Mouse (Mus musculus) CH12.LX (cell line): ENCODE measurements at regions not wholly inside any gene's neighbourhood (a gene's known extent, or its start where the extent isn't known, plus 50 kb on each side); places are given as distances from the start of the nearest gene placed in this dataset.

ENCODE experiments used
- DNase-seq: peaks from one replicate; pipeline ENCODE4 v3.0.0-alpha.2; 2013; ENCODE audit errors: extremely low read depth
- H3K27ac ChIP-seq: 2 replicates; pipeline ENCODE4 v1.5.1; 2012; ENCODE audit warnings: low read depth, mild to moderate bottlenecking, control low read depth, moderate library complexity; ENCODE audit not compliant: insufficient read depth
- H3K27me3 ChIP-seq: replicated peaks from 2 replicates; pipeline ENCODE3; 2012; ENCODE audit warnings: inconsistent platforms
- H3K36me3 ChIP-seq, 2 experiments: replicated peaks in 1 of 2; 2 replicates each; pipeline versions ENCODE3 to v1.6.1; 2012; ENCODE audit warnings: inconsistent platforms in 1 of 2, low read length in 1 of 2, mild to moderate bottlenecking in 1 of 2, mixed read lengths in 1 of 2, moderate library complexity in 1 of 2; ENCODE audit not compliant: control insufficient read depth in 1 of 2, insufficient read depth in 1 of 2
- H3K4me1 ChIP-seq, 2 experiments: 2 replicates each; pipeline ENCODE4 v1.6.1; 2012; ENCODE audit warnings: inconsistent platforms in 1 of 2, moderate library complexity in 1 of 2; ENCODE audit not compliant: insufficient read depth in 2 of 2, control insufficient read depth in 1 of 2
- H3K4me2 ChIP-seq: 2 replicates; pipeline ENCODE4 v1.6.1; 2012; ENCODE audit warnings: low read depth, mild to moderate bottlenecking, control low read depth; ENCODE audit not compliant: poor library complexity, insufficient read depth, severe bottlenecking
- H3K4me3 ChIP-seq, 3 experiments: fragments of 150-350 bp in 1 of 3; sonication (generic) in 1 of 3; replicated peaks in 1 of 3; 2 replicates each; pipeline versions ENCODE3 to v1.5.1; 2011 to 2012; ENCODE audit warnings: low read depth in 2 of 3, low read length in 2 of 3, mild to moderate bottlenecking in 2 of 3, moderate library complexity in 2 of 3, control low read depth in 1 of 3, improper control_type of control experiment in 1 of 3, inconsistent platforms in 1 of 3, mixed read lengths in 1 of 3; ENCODE audit not compliant: poor library complexity in 1 of 3
- H3K79me2 ChIP-seq: replicated peaks from 2 replicates; pipeline ENCODE4 v1.6.1; 2012; ENCODE audit warnings: mild to moderate bottlenecking, moderate library complexity; ENCODE audit not compliant: control insufficient read depth, poor library complexity, insufficient read depth, severe bottlenecking; ENCODE audit errors: extremely low read depth
- H3K9ac ChIP-seq: 2 replicates; pipeline ENCODE4 v1.6.1; 2012; ENCODE audit warnings: low read depth, mild to moderate bottlenecking, control low read depth, moderate library complexity; ENCODE audit not compliant: insufficient read depth
- H3K9me3 ChIP-seq: replicated peaks from 2 replicates; pipeline ENCODE3; 2012; ENCODE audit warnings: low read length, inconsistent platforms, mixed read lengths
- BHLHE40 ChIP-seq: IDR thresholded peaks from 2 replicates; pipeline ENCODE4 v1.6.1; 2011; ENCODE audit warnings: mild to moderate bottlenecking, low read depth, low read length, improper control_type of control experiment
- E2F4 ChIP-seq: IDR thresholded peaks from 2 replicates; pipeline ENCODE4 v1.6.1; 2011; ENCODE audit warnings: low read depth, low read length, improper control_type of control experiment; ENCODE audit not compliant: insufficient replicate concordance
- GABPA ChIP-seq: IDR thresholded peaks from 2 replicates; pipeline ENCODE4 v1.6.1; 2012; ENCODE audit warnings: low read depth, low read length, improper control_type of control experiment, inconsistent platforms; ENCODE audit not compliant: insufficient replicate concordance
- HCFC1 ChIP-seq: IDR thresholded peaks from 2 replicates; pipeline ENCODE4 v1.6.1; 2012; ENCODE audit warnings: low read depth, mild to moderate bottlenecking, inconsistent platforms, low read length, improper control_type of control experiment
- KAT2A ChIP-seq: IDR thresholded peaks from 2 replicates; pipeline ENCODE4 v1.6.1; 2012; ENCODE audit warnings: low read length, improper control_type of control experiment, inconsistent platforms; ENCODE audit not compliant: insufficient replicate concordance
- MAFK ChIP-seq: IDR thresholded peaks from 2 replicates; pipeline ENCODE4 v1.6.1; 2011; ENCODE audit warnings: low read length, improper control_type of control experiment; ENCODE audit not compliant: insufficient replicate concordance
- MEF2A ChIP-seq: IDR thresholded peaks from 2 replicates; pipeline ENCODE4 v1.6.1; 2014; ENCODE audit warnings: low read depth, mild to moderate bottlenecking, inconsistent platforms, low read length, improper control_type of control experiment, borderline replicate concordance
- MXI1 ChIP-seq: IDR thresholded peaks from 2 replicates; pipeline ENCODE4 v1.6.1; 2011; ENCODE audit warnings: mild to moderate bottlenecking, low read depth, low read length, improper control_type of control experiment
- NELFE ChIP-seq: IDR thresholded peaks from 2 replicates; pipeline ENCODE4 v1.6.1; 2011; ENCODE audit warnings: low read depth, low read length, improper control_type of control experiment
- NRF1 ChIP-seq: IDR thresholded peaks from 2 replicates; pipeline ENCODE4 v1.6.1; 2014; ENCODE audit warnings: low read depth, mild to moderate bottlenecking, inconsistent platforms, low read length, improper control_type of control experiment, moderate library complexity
- PAX5 ChIP-seq: IDR thresholded peaks from 2 replicates; pipeline ENCODE4 v1.6.1; 2012; ENCODE audit warnings: low read length, inconsistent platforms, mixed read lengths
- POLR2A ChIP-seq: IDR thresholded peaks from 2 replicates; pipeline ENCODE4 v1.6.1; 2011; ENCODE audit warnings: low read depth, mild to moderate bottlenecking, improper control_type of control experiment, low read length
- POLR2AphosphoS2 ChIP-seq: IDR thresholded peaks from 2 replicates; pipeline ENCODE4 v1.6.1; 2011; ENCODE audit warnings: low read depth, low read length, improper control_type of control experiment
- RAD21 ChIP-seq: IDR thresholded peaks from 2 replicates; pipeline ENCODE4 v1.6.1; 2011; ENCODE audit warnings: low read depth, mild to moderate bottlenecking, low read length, improper control_type of control experiment, moderate library complexity
- SMC3 ChIP-seq: IDR thresholded peaks from 2 replicates; pipeline ENCODE4 v1.6.1; 2011; ENCODE audit warnings: low read depth, low read length, improper control_type of control experiment
- TBP ChIP-seq: conservative IDR thresholded peaks from 2 replicates; pipeline ENCODE4 v1.6.1; 2011; ENCODE audit warnings: low read depth, low read length, improper control_type of control experiment
- USF1 ChIP-seq: IDR thresholded peaks from 2 replicates; pipeline ENCODE4 v1.6.1; 2014; ENCODE audit warnings: low read depth, mild to moderate bottlenecking, inconsistent platforms, low read length, improper control_type of control experiment
- USF2 ChIP-seq: conservative IDR thresholded peaks from 2 replicates; pipeline ENCODE4 v1.6.1; 2011; ENCODE audit warnings: low read depth, low read length, improper control_type of control experiment
- ZC3H11A ChIP-seq: IDR thresholded peaks from 2 replicates; pipeline ENCODE4 v1.6.1; 2012; ENCODE audit warnings: low read depth, mild to moderate bottlenecking, inconsistent platforms, low read length, improper control_type of control experiment
- ZNF384 ChIP-seq: IDR thresholded peaks from 2 replicates; pipeline ENCODE4 v1.6.1; 2012; ENCODE audit warnings: low read depth, low read length, improper control_type of control experiment, inconsistent platforms
- dilution Hi-C: fragments of 300-500 bp; cut with MboI; formaldehyde crosslinking; loops from 2 replicates; pipeline ENCODE4 v1.14.3; 2020; ENCODE audit warnings: low sequenced_read_pairs; ENCODE audit not compliant: extremely low pct_unique_long_range_greater_than_20kb, extremely low pct_ligation_motif_present
- in situ Hi-C: fragments of 300-500 bp; cut with MboI; formaldehyde crosslinking; loops from 3 replicates; pipeline ENCODE4 v1.14.3; 2019; ENCODE audit warnings: low sequenced_read_pairs, low pct_ligation_motif_present, low pct_unique_long_range_greater_than_20kb, mixed read lengths

DNA sequence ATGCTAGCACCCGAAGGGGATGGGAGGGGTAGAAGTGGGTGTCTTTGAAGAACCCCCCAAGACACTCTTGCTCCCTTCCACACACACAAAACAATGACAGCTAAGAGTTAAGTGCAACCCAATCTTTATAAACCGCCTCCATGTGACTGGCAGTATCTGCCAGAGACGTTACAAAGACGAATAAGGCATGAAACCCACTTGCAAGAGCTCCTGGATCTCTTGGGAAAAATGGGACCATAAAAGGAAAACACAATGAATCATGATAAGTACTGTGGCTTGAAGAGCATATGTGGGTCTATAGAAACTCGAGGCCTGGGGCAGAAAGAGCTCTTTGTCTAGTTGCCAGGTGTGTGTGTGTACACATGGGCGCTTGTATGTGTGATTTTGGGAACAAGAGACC, 237.6 kb upstream of the Lyplal1 start:
- TF ChIP-seq PAX5 (no peak), RAD21 (no peak), MXI1 (no peak), TBP (no peak)
- TF ChIP-seq, all 38 proteins: peak for 0
- Histone ChIP-seq H3K27ac (no peak overlapping the region), H3K36me3 (no peaks in the 10 kb centered on the region), H3K27me3 (no peaks in the 10 kb centered on the region), H3K4me1 (no peaks in the 10 kb centered on the region), H3K9me3 (peaks cover 56% of the 10 kb centered on the region), H3K9ac (no peak overlapping the region), H3K4me3 (no peak overlapping the region), H3K79me2 (no peaks in the 10 kb centered on the region), H3K4me2 (no peak overlapping the region)
- dilution Hi-C loops (no loop called here), in situ Hi-C loops (no loop called here)
- no peak for DNase-seq

DNA sequence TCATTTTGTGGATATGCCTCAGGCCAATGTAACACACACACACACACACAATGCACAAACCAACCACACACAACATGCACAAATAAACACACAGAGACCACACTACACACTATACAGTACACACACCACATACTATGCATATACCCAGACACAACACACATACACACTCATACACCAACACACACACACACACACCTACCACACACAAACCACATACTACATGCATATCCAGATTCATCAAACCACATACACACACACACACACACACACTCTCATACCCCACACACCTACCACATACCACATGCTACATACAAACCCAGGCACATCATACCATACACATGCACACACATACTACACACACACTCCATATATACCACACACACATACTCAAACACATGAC, 237.0 kb upstream of the Lyplal1 start:
- Histone ChIP-seq H3K4me3 (no peak overlapping the region), H3K27ac (no peak overlapping the region), H3K4me1 (no peaks in the 10 kb centered on the region), H3K27me3 (no peaks in the 10 kb centered on the region), H3K4me2 (no peak overlapping the region), H3K9me3 (peaks cover 58% of the 10 kb centered on the region), H3K9ac (no peak overlapping the region), H3K36me3 (no peaks in the 10 kb centered on the region), H3K79me2 (no peaks in the 10 kb centered on the region)
- no peak for DNase-seq
- dilution Hi-C loops: no loop called here
- in situ Hi-C loops: no loop called here
- TF ChIP-seq USF1: no peak
- no peak for TF ChIP-seq USF2
- no peak for TF ChIP-seq PAX5
- TF ChIP-seq POLR2A: no peak
- no peak for TF ChIP-seq GABPA
- TF ChIP-seq ZC3H11A: no peak
- no peak for TF ChIP-seq POLR2AphosphoS2
- TF ChIP-seq NRF1: no peak

GRCm38 (mm10) chr1:186350381-186350780, 233.3 kb upstream of the Lyplal1 start:
- H3K79me2 ChIP-seq: no peaks in the 10 kb centered on the region
- TF ChIP-seq MEF2A: no peak
- TF ChIP-seq MAFK: no peak
- no peak for TF ChIP-seq KAT2A
- TF ChIP-seq TBP: no peak
- TF ChIP-seq SMC3: no peak
- TF ChIP-seq RAD21: no peak
- TF ChIP-seq NELFE: no peak
- no peak for TF ChIP-seq E2F4
- no peak for TF ChIP-seq BHLHE40
- TF ChIP-seq ZNF384: no peak
- no peak for TF ChIP-seq HCFC1
- TF ChIP-seq NRF1: no peak
- TF ChIP-seq, all 38 proteins: peak for 0
- DNase-seq: no peak
- no peak overlapping the region for H3K4me2 ChIP-seq
- H3K9me3 ChIP-seq: peaks cover 72% of the 10 kb centered on the region
- no peak overlapping the region for H3K27ac ChIP-seq
- no peaks in the 10 kb centered on the region for H3K27me3 ChIP-seq
- H3K4me3 ChIP-seq: no peak overlapping the region
- H3K4me1 ChIP-seq: no peaks in the 10 kb centered on the region
- dilution Hi-C loops (no loop called here), in situ Hi-C loops (no loop called here)
- H3K9ac ChIP-seq: no peak overlapping the region
- H3K36me3 ChIP-seq: no peaks in the 10 kb centered on the region
